ENCODE assay signal across 9 mouse cellular contexts in the genomic region with DNA sequence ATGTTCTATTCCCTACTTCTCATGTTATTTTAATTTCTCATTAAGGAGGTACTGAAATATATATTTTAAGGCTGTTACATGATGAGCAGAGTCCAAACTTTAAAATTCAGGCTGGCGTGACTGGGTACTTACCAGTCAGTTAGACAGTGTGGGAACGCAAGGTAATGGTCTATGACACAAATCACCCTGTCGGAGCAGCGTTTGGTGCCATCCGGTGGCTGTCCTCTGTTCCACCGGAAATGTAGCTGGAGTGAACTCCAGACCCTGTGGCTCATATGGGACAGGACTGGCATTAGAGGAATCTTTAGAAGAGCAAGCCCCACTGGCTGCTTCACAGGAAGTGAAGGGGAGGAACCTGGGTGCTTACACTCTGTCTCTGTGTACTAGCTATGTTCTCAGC.
DNase-seq lines count a peak whose midpoint lies in the region; ATAC-seq and TF ChIP-seq lines count a peak whose summit lies in the region.
"Had no signal": no experiment of that assay in that cellular context is flagged by ENCODE, and none has a peak within 500 bp of the region (broad histone marks: within the 10 kb centered on the region; RNA-seq: fewer than 3 reads in every experiment).

No protein-coding gene starts in this region.

- no peaks in the 10 kb centered on the region for H3K27me3 ChIP-seq in hindbrain, postnatal 0 days (ENCODE audit: insufficient read depth, low read length)
- H3K27me3 ChIP-seq in midbrain, embryonic 12.5 days: no peaks in the 10 kb centered on the region
- H3K27me3 ChIP-seq: embryonic facial prominence, embryonic 15.5 days had no signal

- no peak for TF ChIP-seq POLR2A in lung, adult 2 months (IDR thresholded peaks at IDR 0.05; ENCODE audit: borderline replicate concordance, extremely low read depth, low read depth, low read length)

- H3K9me3 ChIP-seq in hindbrain, postnatal 0 days (ENCODE audit: low read length): no peaks in the 10 kb centered on the region; the same call in 1 of the 2 replicates
- H3K9me3 ChIP-seq in midbrain, embryonic 12.5 days: no peaks in the 10 kb centered on the region
- H3K9me3 ChIP-seq: embryonic facial prominence, embryonic 15.5 days had no signal

- no peak overlapping the region for H3K27ac ChIP-seq in hindbrain, postnatal 0 days
- no peak overlapping the region for H3K27ac ChIP-seq in midbrain, embryonic 12.5 days (replicated peaks)
- H3K27ac ChIP-seq: embryonic facial prominence, embryonic 15.5 days had no signal

- no peak overlapping the region for H3K4me3 ChIP-seq in lung, adult 2 months (replicated peaks; ENCODE audit: extremely low read depth, low read depth, low read length)
- no peak overlapping the region for H3K4me3 ChIP-seq in hindbrain, postnatal 0 days (ENCODE audit: low read length)
- H3K4me3 ChIP-seq in midbrain, embryonic 12.5 days: no peak overlapping the region
- H3K4me3 ChIP-seq: embryonic facial prominence, embryonic 15.5 days had no signal

- TF ChIP-seq CTCF in lung, adult 2 months (IDR thresholded peaks at IDR 0.05; ENCODE audit: insufficient read depth, low read length): peak; percentile 41; the same call in 1 of the 2 replicates
- peak; percentile 68 for TF ChIP-seq CTCF in hindbrain, postnatal 0 days (IDR thresholded peaks at IDR 0.05; ENCODE audit: low read depth)

- no peak overlapping the region for H3K4me2 ChIP-seq in hindbrain, postnatal 0 days (ENCODE audit: low read depth, low read length)
- H3K4me2 ChIP-seq in midbrain, embryonic 12.5 days (replicated peaks): no peak overlapping the region
- H3K4me2 ChIP-seq: embryonic facial prominence, embryonic 15.5 days had no signal

- DNase-seq in cerebellum, postnatal 25 days: peak; percentile 12 to 37
- no peak for DNase-seq in cerebellum, adult 8-10 months
- no peak for DNase-seq in lung, adult 2 months
- DNase-seq in lung, adult 18-20 months: no peak
- DNase-seq in hindbrain, postnatal 0 days (ENCODE audit: low spot score): peak; percentile 72
- DNase-seq in ovary, postnatal 14 days (ENCODE audit: low spot score): no peak
- DNase-seq in spleen, postnatal 10 days (ENCODE audit: low spot score in 2 of 2): no peak

- no peaks in the 10 kb centered on the region for H3K36me3 ChIP-seq in hindbrain, postnatal 0 days (ENCODE audit: insufficient read depth, low read length)
- no peaks in the 10 kb centered on the region for H3K36me3 ChIP-seq in midbrain, embryonic 12.5 days
- H3K36me3 ChIP-seq: embryonic facial prominence, embryonic 15.5 days had no signal

- H3K9ac ChIP-seq in hindbrain, postnatal 0 days (replicated peaks; ENCODE audit: low read length): no peak overlapping the region
- H3K9ac ChIP-seq in midbrain, embryonic 12.5 days (replicated peaks): no peak overlapping the region
- H3K9ac ChIP-seq: embryonic facial prominence, embryonic 15.5 days had no signal

- peak; percentile 76 for ATAC-seq in hindbrain, postnatal 0 days
- peak; percentile 27; the same call in 1 of the 2 replicates for ATAC-seq in midbrain, embryonic 12.5 days (ENCODE audit: low FRiP score, low read depth)

- no peaks in the 10 kb centered on the region for H3K4me1 ChIP-seq in lung, adult 2 months (ENCODE audit: control insufficient read depth, insufficient read depth, low read length)
- H3K4me1 ChIP-seq in hindbrain, postnatal 0 days (ENCODE audit: insufficient read depth, low read length): no peaks in the 10 kb centered on the region
- H3K4me1 ChIP-seq in midbrain, embryonic 12.5 days: no peaks in the 10 kb centered on the region
- H3K4me1 ChIP-seq: embryonic facial prominence, embryonic 15.5 days had no signal

- 35% methylated on average over 6 of the region's 6 CpGs for WGBS in lung, adult 2 months
- WGBS in hindbrain, postnatal 0 days: 53% methylated on average over 6 of the region's 6 CpGs
- WGBS in midbrain, embryonic 12.5 days: 65% methylated on average over 6 of the region's 6 CpGs

Comparison
In these comparisons a context has a peak if more than half of its experiments do, and no peak if none do; other contexts are left out.
1. DNase-seq: peak in cerebellum, postnatal 25 days (2 of 2) and hindbrain, postnatal 0 days (single experiment); none in cerebellum, adult 8-10 months (single experiment), lung, adult 2 months (single experiment), lung, adult 18-20 months (0 of 2), ovary, postnatal 14 days (single experiment) and spleen, postnatal 10 days (0 of 2).